Mouse (Mus musculus) CD4-positive, CD25-positive, alpha-beta regulatory T cell, adult 9 weeks (primary cell): ENCODE results near the gene Kdm1b. TPM values are rescaled to one million over a fixed set of nuclear protein-coding genes. Genes with fewer than 3 reads are reported as not detected.

Experiments
- polyA plus RNA-seq: library from polyadenylated mRNA; unstranded; fragments of 100-300 nt; shearing (Covaris generic); gene quantifications from one replicate; pipeline ENCODE4 v1.2.1, GENCODE M21; 2017

Kdm1b gene
- 31.8 TPM for polyA plus RNA-seq

DNA sequence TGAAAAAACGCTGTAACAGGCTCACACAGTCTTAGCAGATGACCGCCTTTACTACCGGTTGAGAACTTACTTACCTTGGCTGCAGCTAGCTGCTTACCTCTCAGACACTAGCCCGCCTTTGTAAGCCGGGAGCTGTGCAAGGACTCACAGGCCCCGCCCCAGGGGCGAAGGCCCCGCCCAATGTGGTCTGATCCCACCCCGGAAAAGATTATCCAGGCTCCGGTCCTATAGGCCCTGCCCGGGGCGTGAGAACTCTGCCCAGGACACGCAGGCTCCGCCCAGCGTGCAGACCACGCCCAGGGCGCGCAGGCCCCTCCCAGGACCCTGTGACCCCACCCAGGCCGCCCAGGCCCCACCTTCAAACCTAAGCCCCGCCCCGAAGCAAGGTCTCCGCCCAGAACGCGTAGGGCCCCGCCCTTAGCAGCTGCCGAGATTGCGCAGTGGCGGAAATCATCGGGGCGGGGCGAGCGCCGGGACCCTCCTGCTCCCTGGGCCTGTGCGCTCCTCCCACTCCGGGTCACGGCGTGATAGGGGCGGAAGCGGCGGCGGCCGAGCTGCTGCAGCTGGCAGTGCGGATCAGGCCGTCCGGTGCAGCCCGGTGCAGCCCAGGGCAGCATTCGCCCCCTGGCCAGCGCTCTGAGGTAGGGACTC, at the start of gene Kdm1b:
Gene Kdm1b (plus strand): TSS at position 470 of the 651 bp plus-strand sequence.

DNA sequence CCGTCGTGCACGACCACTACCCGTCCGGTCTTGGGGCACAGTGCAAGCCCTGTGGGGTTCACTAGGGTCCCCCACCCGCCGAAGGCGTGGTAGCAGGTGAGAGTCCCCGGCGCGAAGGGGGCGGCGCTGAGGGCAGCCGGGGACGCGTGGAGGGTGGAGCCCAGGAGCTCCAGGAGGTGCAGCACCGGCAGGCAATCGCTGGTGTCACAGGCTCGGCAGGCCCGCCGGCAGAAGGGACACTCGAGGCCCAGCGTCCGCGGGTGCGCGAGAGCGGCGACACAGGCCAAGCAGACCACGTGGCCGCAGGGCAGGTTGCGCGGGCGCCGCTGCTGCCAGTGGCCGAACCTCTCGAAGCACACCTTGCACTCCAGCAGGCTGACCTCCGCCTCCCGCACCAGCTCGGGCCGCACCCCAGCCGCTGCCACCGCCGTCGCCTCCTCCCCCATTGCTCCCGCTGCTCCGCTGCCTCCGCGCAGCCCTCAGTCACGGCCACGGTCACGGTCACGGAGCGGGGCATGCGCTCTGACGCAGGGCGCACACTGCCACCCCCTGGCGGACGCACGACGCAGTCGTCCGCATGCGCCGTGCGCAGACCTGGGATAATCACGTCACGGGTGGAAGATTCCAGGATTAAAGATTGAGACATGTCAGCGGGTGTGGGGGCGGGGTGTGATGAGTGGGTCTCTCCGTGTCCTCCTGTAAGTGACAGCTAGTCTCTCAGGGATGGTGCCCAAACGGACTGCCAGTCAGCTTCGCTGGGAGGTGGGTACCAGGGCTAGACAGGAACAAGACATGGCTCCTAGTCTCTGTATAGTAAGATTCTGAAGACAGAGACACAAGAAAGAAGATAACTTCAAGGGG, 28.7 kb upstream of the Kdm1b start, which contains the start of gene Nhlrc1:
Gene Nhlrc1 (minus strand): TSS at position 517 of the 861 bp plus-strand sequence.

DNA sequence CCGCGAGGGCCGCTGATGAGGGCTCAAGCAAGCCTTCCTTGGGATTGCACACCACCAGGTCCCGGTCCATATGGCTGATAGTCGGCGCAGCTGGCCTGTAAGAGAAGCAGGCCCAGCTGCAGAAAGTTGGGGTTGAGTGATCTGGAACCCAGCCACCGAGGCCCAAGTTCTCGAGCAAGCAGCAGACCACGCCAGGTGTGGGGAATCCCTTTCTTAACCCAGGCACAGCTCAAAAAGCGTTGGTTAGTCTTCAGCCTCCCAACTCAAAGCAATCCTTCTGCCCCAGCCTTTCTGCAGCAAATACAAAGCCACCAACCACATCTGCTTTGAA, 1.3 kb downstream of the Kdm1b start, which contains the start of gene Tpmt:
Gene Tpmt (minus strand): TSS at position 121 of the 331 bp plus-strand sequence.

DNA sequence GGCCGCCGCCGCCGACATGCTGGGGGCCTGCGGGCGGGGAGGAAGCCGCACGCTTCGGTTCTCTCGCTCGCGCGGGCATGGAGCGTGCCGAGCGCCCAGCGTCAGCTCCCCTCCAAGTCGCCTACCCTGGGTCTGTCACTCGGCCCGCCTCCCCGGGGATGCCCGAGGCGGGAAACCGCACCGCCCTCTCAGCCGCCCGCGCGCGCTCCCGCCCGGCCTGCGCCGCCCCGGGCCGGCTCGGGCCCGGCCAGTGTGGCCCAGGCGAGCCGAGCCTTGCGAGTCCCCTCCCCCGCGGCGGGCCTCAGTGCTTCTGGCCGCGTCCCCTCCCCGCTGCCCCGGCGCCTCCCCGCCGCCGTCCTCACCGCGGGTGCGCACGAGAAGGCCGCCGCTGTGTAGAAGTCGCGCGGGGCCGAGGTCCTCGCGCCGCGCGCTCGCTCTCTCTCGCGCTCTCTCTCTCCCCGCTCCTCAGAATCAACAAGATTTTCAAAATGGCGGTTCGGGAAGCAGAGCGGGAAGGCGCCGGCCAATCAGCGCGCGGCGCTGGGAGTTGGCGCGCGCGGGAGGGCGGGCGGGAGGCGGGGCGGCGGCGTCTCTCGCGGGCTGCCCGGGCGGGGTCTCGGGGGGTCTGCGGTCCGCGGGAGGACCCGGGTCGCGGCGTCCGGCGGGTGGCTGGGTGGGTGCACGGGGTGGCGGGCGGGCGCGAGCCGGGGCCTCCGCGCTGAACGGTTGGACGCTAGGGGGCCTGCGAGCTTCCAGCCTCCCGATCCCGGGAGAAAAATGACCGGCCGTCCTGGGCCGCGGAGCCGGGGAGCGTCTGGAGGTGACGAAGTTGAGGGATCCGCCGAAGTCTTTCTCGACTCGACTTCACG, 62.6 kb downstream of the Kdm1b start, which contains the start of gene Dek:
Gene Dek (minus strand): TSS at position 491 of the 869 bp plus-strand sequence.

DNA sequence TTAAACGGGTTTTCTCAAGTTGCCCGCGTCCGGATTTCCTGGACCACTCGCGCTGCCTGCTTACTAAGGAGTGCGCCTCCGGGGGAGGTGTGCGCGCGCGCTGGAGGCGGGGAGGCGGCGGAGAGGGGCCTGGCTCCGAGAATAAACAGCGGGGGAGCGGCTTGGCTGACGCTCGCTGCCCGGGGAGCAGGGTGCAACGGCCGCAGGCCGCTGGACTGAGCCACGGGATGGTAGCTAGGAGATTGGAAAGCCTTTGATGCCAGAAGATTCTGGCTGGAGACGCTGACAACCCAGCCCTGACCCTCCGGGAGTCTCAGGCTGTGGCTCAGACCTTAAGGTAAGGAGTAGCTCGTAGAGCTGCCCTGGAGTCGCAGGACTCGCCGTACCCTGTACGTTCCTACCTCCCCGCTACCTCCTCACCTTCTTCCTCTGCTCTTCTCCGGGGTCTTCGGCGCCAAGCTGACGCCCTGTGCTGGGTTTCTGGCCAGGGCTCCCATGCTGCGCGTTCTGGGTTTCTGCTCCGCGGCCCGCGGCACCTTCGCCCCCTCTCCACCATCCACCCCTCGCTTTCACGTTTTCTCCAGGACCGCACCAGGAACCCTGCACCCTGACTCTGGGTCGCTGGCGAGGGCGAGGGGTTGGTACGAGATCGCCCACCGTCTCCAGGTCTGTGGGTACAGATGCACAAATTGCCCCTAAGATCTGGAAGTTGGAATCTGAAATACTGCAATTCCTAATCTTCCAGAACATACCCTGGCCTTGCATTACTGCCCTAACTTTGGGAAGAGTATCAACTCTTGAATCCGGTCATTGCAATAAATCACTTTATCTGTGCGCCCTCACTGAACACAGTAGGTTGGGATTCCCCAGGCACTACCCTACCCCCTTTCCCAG, 79.5 kb downstream of the Kdm1b start, which contains the start of gene Rnf144b:
Gene Rnf144b (plus strand): TSS at position 120 of the 894 bp plus-strand sequence.

Other genes starting within 250 kb of the Kdm1b start
- 4.1 TPM for gene Kif13a, start 113.6 kb upstream of the Kdm1b start, polyA plus RNA-seq
- 0.58 TPM for gene Nhlrc1, start 28.6 kb upstream of the Kdm1b start, polyA plus RNA-seq
- gene Tpmt, start 1.2 kb downstream of the Kdm1b start, polyA plus RNA-seq: 4.2 TPM
- gene Dek, start 62.7 kb downstream of the Kdm1b start, polyA plus RNA-seq: 57.4 TPM
- 0.12 TPM for gene Rnf144b, start 79.2 kb downstream of the Kdm1b start, polyA plus RNA-seq